Comparison of ENCODE assay signal across 18 mouse cellular contexts in the genomic region with DNA sequence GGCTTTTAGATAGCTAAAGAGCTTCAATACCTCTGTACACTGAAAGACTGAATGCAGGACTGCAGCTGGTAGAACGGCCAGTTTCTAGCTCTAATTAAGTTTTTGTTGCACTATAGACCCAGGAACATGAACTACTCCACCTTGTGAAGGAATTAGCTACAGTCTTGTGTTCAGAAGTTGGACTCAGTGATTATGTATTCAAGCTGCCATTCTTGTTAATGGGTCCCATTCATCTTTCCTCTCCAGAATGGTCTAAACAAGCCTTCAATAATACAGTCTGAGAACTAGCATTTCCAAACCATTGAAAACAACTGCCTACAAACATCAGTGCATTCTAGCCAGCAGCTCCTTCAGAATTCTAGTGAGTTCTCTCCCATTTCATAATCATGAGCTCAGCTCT.
"Had no signal": no experiment of that assay in that cellular context is flagged by ENCODE, and none has a peak within 500 bp of the region (broad histone marks: within the 10 kb centered on the region; RNA-seq: fewer than 3 reads in every experiment).

No protein-coding gene starts in this region.

- H3K9me3 ChIP-seq: liver, embryonic 13.5 days; midbrain, embryonic 12.5 days; midbrain, embryonic 15.5 days; neural tube, embryonic 12.5 days had no signal

- H3K4me2 ChIP-seq: liver, embryonic 13.5 days; lung, embryonic 14.5 days; midbrain, embryonic 12.5 days; midbrain, embryonic 15.5 days; neural tube, embryonic 12.5 days had no signal

- H3K9ac ChIP-seq: liver, embryonic 13.5 days; lung, embryonic 14.5 days; midbrain, embryonic 12.5 days; midbrain, embryonic 15.5 days; neural tube, embryonic 12.5 days had no signal

- H3K27ac ChIP-seq: kidney, postnatal 0 days; layer of hippocampus, adult 2 months; left cerebral cortex, adult 2 months; liver, embryonic 13.5 days; macrophage; midbrain, embryonic 12.5 days; midbrain, embryonic 15.5 days; neural tube, embryonic 12.5 days; stomach, postnatal 0 days had no signal

- DNase-seq: kidney, postnatal 25 days; layer of hippocampus, postnatal 36 days; liver, embryonic 13.5 days; lung, embryonic 14.5 days; retina, postnatal 1 day; right cerebral cortex, postnatal 4 days; thymus, adult 2 months; thymus, postnatal 14 days; thymus, postnatal 4 days had no signal

- H3K36me3 ChIP-seq: liver, embryonic 13.5 days; midbrain, embryonic 12.5 days; midbrain, embryonic 15.5 days; neural tube, embryonic 12.5 days had no signal

- H3K27me3 ChIP-seq: liver, embryonic 13.5 days; midbrain, embryonic 12.5 days; midbrain, embryonic 15.5 days; neural tube, embryonic 12.5 days had no signal

- H3K4me1 ChIP-seq: liver, embryonic 13.5 days; midbrain, embryonic 12.5 days; midbrain, embryonic 15.5 days; neural tube, embryonic 12.5 days had no signal

- ATAC-seq: lung, postnatal 0 days; midbrain, embryonic 15.5 days had no signal

- H3K4me3 ChIP-seq: layer of hippocampus, adult 2 months; left cerebral cortex, adult 2 months; liver, embryonic 13.5 days; midbrain, embryonic 12.5 days; midbrain, embryonic 15.5 days; neural tube, embryonic 12.5 days had no signal
